Mouse (Mus musculus): ENCODE results near the gene Spata25.

- no peak for TF ChIP-seq CTCF (IDR thresholded peaks at IDR 0.05; ENCODE audit: low read depth)
- no peak for TF ChIP-seq EP300 (IDR thresholded peaks at IDR 0.05; ENCODE audit: low read depth)
Observed at GRCm38 (mm10) chr2:164831029-164831428, 2.7 kb upstream of the Spata25 start.
